Mouse (Mus musculus): Measurements from ENCODE around the gene Gm3404.
"Not testable (repeated sequence)": the region's sequence is repeated elsewhere in the genome, so short reads cannot be mapped to it uniquely, and the experiment has no call there.

GRCm38 (mm10) chr5:146491063-146491462 is 34.5 kb upstream of the Gm3404 start, which contains the start of gene Gm6370:
- not testable (repeated sequence) for TF ChIP-seq CTCF, EP300 (IDR thresholded peaks at IDR 0.05; ENCODE audit: low read depth)
